Mouse (Mus musculus): ENCODE measurements around the gene Enkur. TPM values are rescaled to one million over a fixed set of nuclear protein-coding genes. Genes with fewer than 3 reads are reported as not detected.
A peak's percentile ranks its signal among the peaks of the same experiment; 100 is the strongest.

Gene Enkur
- total RNA-seq, 2 experiments from 2014 or later = 0.43 to 0.99 TPM

- DNase-seq (ENCODE audit: low spot score in 2 of 2) = no peak
Observed at GRCm38 (mm10) chr2:21191232-21191631, 13.9 kb downstream of the Enkur start.

- no peak for DNase-seq (ENCODE audit: low spot score in 2 of 2)
Observed at GRCm38 (mm10) chr2:21188610-21189009, 16.6 kb downstream of the Enkur start.

GRCm38 (mm10) chr2:21187576-21187975 lies 17.6 kb downstream of the Enkur start:
- peak; percentile 65 to 68 for DNase-seq (ENCODE audit: low spot score in 2 of 2)

- no peak for DNase-seq (ENCODE audit: low spot score in 2 of 2)
Observed at GRCm38 (mm10) chr2:21182811-21183210, 22.4 kb downstream of the Enkur start.

GRCm38 (mm10) chr2:21179136-21179535 lies 26.0 kb downstream of the Enkur start:
- DNase-seq (ENCODE audit: low spot score in 2 of 2) = no peak

GRCm38 (mm10) chr2:21172797-21173196 lies 32.4 kb downstream of the Enkur start:
- DNase-seq (ENCODE audit: low spot score in 2 of 2) = no peak

- no peak for DNase-seq (ENCODE audit: low spot score in 2 of 2)
Observed at GRCm38 (mm10) chr2:21167916-21168315, 37.2 kb downstream of the Enkur start.

- DNase-seq (ENCODE audit: low spot score in 2 of 2) = no peak
Observed at GRCm38 (mm10) chr2:21164296-21164695, 40.9 kb downstream of the Enkur start.

- DNase-seq (ENCODE audit: low spot score in 2 of 2) = no peak
Observed at GRCm38 (mm10) chr2:21153469-21153868, 51.7 kb downstream of the Enkur start.

- no peak for DNase-seq (ENCODE audit: low spot score in 2 of 2)
Observed at GRCm38 (mm10) chr2:21147169-21147568, 58.0 kb downstream of the Enkur start.

- DNase-seq (ENCODE audit: low spot score in 2 of 2) = no peak
Observed at GRCm38 (mm10) chr2:21146486-21146885, 58.7 kb downstream of the Enkur start.

- DNase-seq (ENCODE audit: low spot score in 2 of 2) = no peak
Observed at GRCm38 (mm10) chr2:21142616-21143015, 62.5 kb downstream of the Enkur start.

GRCm38 (mm10) chr2:21142204-21142580 lies 63.0 kb downstream of the Enkur start:
- peak; percentile 49 to 67 for DNase-seq (ENCODE audit: low spot score in 2 of 2)

GRCm38 (mm10) chr2:21141520-21142203 lies 63.5 kb downstream of the Enkur start:
- peak; percentile 40 to 42 for DNase-seq (ENCODE audit: low spot score in 2 of 2)

- DNase-seq (ENCODE audit: low spot score in 2 of 2) = peak in 1 of 2 experiments; percentile 33
Observed at GRCm38 (mm10) chr2:21141189-21141519, 64.0 kb downstream of the Enkur start.

Other genes with a start within 250 kb of the Enkur start
- gene Arhgap21, start 236.5 kb downstream of the Enkur start, total RNA-seq (2021) = 10 to 100 TPM; 55.5 to 67.8 TPM
- gene Thnsl1, start 359 bp upstream of the Enkur start, total RNA-seq (2021) = 1 to 10 TPM; 5.6 to 6.2 TPM
- 1 to 10 TPM; 1.5 to 1.7 TPM for gene Gpr158, start 162.2 kb upstream of the Enkur start, total RNA-seq (2021)

All from adrenal gland, adult 18-20 months (tissue).